Mouse (Mus musculus): ENCODE results near the gene Snf8.

Snf8 gene

DNA sequence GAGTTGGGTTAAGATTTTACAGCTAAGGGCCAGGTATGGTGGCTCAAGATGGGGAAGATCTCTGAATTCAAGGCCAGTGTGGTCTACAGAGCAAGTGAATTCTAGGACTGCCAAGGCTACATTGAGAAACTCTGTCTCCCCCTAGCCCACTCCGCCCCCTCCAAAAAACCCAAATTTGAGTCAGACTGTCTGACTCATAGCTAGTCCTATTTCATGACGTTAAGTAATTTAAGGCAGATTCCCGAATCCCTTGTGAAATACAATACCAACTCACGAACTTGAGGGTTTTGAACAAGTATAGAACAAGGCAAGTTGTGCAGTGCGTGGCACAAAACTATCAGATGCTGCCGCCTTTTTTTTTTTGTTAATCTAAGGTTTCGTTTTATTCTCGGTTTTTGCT, 569 bp upstream of the Snf8 start:
- Histone ChIP-seq H3K27me3 (ENCODE audit: insufficient read depth, low read length) (0 out of 2 replicates have a peak, but pooled peaks cover 5% of the 10 kb centered on the region), H3K9me3 (ENCODE audit: low read length) (no peaks in the 10 kb centered on the region), H3K4me3 (replicated peaks; ENCODE audit: low read length) (peak overlapping the region; percentile 95), H3K36me3 (ENCODE audit: insufficient read depth, low read length) (peaks cover 25% of the 10 kb centered on the region), H3K4me1 (replicated peaks; ENCODE audit: low read depth, low read length) (peaks cover 24% of the 10 kb centered on the region)
- TF ChIP-seq POU5F1 (IDR thresholded peaks at IDR 0.05; ENCODE audit: borderline replicate concordance, low read length) (no peak), CTCF (conservative IDR thresholded peaks at IDR 0.05; ENCODE audit: low read length) (no peak), NANOG (IDR thresholded peaks at IDR 0.05; ENCODE audit: borderline replicate concordance, low read length) (no peak)

- TF ChIP-seq POU5F1 (IDR thresholded peaks at IDR 0.05; ENCODE audit: borderline replicate concordance, low read length) = no peak
- no peak for TF ChIP-seq NANOG (IDR thresholded peaks at IDR 0.05; ENCODE audit: borderline replicate concordance, low read length)
- no peak for TF ChIP-seq CTCF (conservative IDR thresholded peaks at IDR 0.05; ENCODE audit: low read length)
- Histone ChIP-seq H3K36me3 (ENCODE audit: insufficient read depth, low read length) (peaks cover 28% of the 10 kb centered on the region), H3K4me1 (replicated peaks; ENCODE audit: low read depth, low read length) (peaks cover 24% of the 10 kb centered on the region), H3K9me3 (ENCODE audit: low read length) (no peaks in the 10 kb centered on the region), H3K4me3 (replicated peaks; ENCODE audit: low read length) (peak overlapping the region; percentile 95), H3K27me3 (ENCODE audit: insufficient read depth, low read length) (no peaks in the 10 kb centered on the region)
These were observed 448 bp downstream of the Snf8 start for GRCm38 (mm10) chr11:96035133-96035532.

DNA sequence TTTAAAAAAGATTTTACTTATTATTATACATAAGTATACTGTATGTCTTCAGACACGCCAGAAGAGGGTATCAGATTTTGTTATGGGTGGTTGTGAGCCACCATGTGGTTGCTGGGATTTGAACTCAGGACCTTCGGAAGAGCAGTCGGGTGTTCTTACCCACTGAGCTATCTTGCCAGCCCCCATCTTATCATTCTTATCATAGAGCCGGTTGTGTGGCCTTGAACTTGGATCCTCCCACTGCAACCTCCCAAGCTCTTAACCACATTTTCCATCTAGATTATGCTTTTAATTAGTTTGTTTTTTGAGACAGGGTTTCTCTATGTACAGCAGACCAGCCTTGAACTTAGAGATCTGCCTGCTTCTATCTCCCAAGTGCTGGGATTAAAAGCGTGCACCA, 2.8 kb downstream of the Snf8 start:
- TF ChIP-seq POU5F1 (IDR thresholded peaks at IDR 0.05; ENCODE audit: borderline replicate concordance, low read length) (no peak), NANOG (IDR thresholded peaks at IDR 0.05; ENCODE audit: borderline replicate concordance, low read length) (no peak), CTCF (conservative IDR thresholded peaks at IDR 0.05; ENCODE audit: low read length) (no peak)
- Histone ChIP-seq H3K9me3 (ENCODE audit: low read length) (no peaks in the 10 kb centered on the region), H3K36me3 (ENCODE audit: insufficient read depth, low read length) (peaks cover 45% of the 10 kb centered on the region), H3K4me3 (replicated peaks; ENCODE audit: low read length) (no peak overlapping the region), H3K4me1 (replicated peaks; ENCODE audit: low read depth, low read length) (peaks cover 24% of the 10 kb centered on the region), H3K27me3 (ENCODE audit: insufficient read depth, low read length) (no peaks in the 10 kb centered on the region)

DNA sequence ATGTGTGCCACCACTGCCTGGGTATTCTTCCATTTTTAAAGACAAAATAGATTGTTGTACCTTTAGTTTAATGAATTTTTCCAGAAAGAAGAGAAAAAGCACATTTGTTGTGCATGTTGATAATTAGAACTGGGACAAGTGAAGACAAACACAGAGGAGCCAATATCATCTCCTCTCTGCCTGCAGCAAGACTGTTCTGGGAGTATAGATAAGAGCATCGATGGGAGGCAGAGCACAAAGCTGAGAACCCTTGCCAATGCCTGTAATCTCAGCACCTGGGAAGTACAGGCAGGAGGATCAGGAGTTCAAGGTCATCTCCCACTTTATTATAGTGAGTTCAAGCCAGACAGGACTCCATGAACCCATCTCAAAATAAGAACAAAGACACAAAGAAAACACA, 3.9 kb downstream of the Snf8 start:
- Histone ChIP-seq H3K27me3 (ENCODE audit: insufficient read depth, low read length) (no peaks in the 10 kb centered on the region), H3K36me3 (ENCODE audit: insufficient read depth, low read length) (peaks cover 56% of the 10 kb centered on the region), H3K4me3 (replicated peaks; ENCODE audit: low read length) (no peak overlapping the region), H3K9me3 (ENCODE audit: low read length) (no peaks in the 10 kb centered on the region), H3K4me1 (replicated peaks; ENCODE audit: low read depth, low read length) (peaks cover 23% of the 10 kb centered on the region)
- TF ChIP-seq POU5F1 (IDR thresholded peaks at IDR 0.05; ENCODE audit: borderline replicate concordance, low read length) (no peak), NANOG (IDR thresholded peaks at IDR 0.05; ENCODE audit: borderline replicate concordance, low read length) (no peak), CTCF (conservative IDR thresholded peaks at IDR 0.05; ENCODE audit: low read length) (no peak)

DNA sequence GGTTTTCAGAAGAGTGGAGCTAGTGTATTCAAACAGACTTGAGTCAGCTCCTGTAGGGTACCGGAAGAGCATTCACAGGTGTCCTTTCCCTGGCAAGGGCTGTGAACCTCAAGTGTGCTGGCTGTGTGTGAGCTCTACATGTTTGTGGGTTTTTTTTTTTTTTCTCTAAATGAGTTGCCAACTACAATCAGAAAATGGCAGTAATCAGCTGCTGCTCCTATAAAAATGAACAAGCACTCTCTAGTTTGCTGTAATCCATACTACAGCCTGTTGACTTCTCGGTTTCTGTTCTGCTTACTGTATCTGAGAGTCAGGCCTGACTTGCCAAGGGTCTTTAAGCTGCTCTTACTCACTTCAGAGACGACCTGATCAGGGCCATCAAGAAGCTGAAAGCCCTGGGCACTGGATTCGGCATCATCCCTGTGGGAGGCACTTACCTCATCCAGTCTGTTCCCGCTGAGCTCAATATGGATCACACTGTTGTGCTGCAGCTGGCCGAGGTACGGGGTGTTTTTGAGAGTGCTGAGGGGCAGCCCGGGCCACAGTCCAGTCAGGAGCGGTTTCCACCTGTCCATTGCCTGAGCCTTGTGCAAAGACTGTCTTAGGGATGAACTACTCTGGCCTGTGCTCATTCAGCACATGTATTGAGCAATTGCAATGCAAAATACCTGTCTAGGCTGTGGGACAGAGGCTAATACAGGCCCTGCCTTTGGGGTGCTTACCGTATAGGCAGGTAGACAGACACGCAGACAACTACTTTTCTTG, 10.3 kb downstream of the Snf8 start:
- Histone ChIP-seq H3K27me3 (ENCODE audit: insufficient read depth, low read length) (no peaks in the 10 kb centered on the region), H3K4me1 (replicated peaks; ENCODE audit: low read depth, low read length) (peaks cover 38% of the 10 kb centered on the region), H3K9me3 (ENCODE audit: low read length) (no peaks in the 10 kb centered on the region), H3K36me3 (ENCODE audit: insufficient read depth, low read length) (peaks cover 91% of the 10 kb centered on the region), H3K4me3 (replicated peaks; ENCODE audit: low read length) (no peak overlapping the region)
- TF ChIP-seq NANOG (IDR thresholded peaks at IDR 0.05; ENCODE audit: borderline replicate concordance, low read length) (no peak), POU5F1 (IDR thresholded peaks at IDR 0.05; ENCODE audit: borderline replicate concordance, low read length) (no peak), CTCF (conservative IDR thresholded peaks at IDR 0.05; ENCODE audit: low read length) (no peak)

GRCm38 (mm10) chr11:96046028-96046427, 11.3 kb downstream of the Snf8 start:
- peaks cover 97% of the 10 kb centered on the region for H3K36me3 ChIP-seq (ENCODE audit: insufficient read depth, low read length)
- no peaks in the 10 kb centered on the region for H3K9me3 ChIP-seq (ENCODE audit: low read length)
- no peak overlapping the region for H3K4me3 ChIP-seq (replicated peaks; ENCODE audit: low read length)
- no peak for TF ChIP-seq POU5F1 (IDR thresholded peaks at IDR 0.05; ENCODE audit: borderline replicate concordance, low read length)
- TF ChIP-seq CTCF (conservative IDR thresholded peaks at IDR 0.05; ENCODE audit: low read length) = no peak
- no peak for TF ChIP-seq NANOG (IDR thresholded peaks at IDR 0.05; ENCODE audit: borderline replicate concordance, low read length)
- H3K27me3 ChIP-seq (ENCODE audit: insufficient read depth, low read length) = no peaks in the 10 kb centered on the region
- peaks cover 48% of the 10 kb centered on the region for H3K4me1 ChIP-seq (replicated peaks; ENCODE audit: low read depth, low read length)

DNA sequence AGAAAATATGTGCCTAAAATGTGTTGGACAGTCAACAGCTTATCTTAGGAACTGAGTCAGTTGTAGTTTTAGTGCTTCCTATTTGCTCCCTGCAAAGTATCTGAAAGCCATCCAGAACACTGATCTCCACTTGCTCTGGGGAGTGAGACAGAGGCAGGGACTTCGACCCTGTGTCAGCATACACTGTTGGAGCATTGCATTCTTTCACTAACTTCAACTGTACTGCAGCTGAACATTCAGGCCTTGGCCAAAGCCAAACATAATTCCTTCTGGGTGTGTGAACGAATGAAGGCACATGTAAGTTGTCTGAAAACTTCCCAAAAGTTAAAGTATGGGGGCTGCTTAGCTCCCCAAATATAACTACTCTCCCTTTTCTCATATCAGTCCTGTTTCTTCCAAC, 12.1 kb downstream of the Snf8 start:
- H3K9me3 ChIP-seq (ENCODE audit: low read length) = no peaks in the 10 kb centered on the region
- peaks cover 99% of the 10 kb centered on the region for H3K36me3 ChIP-seq (ENCODE audit: insufficient read depth, low read length)
- no peaks in the 10 kb centered on the region for H3K27me3 ChIP-seq (ENCODE audit: insufficient read depth, low read length)
- H3K4me1 ChIP-seq (replicated peaks; ENCODE audit: low read depth, low read length) = peaks cover 56% of the 10 kb centered on the region
- no peak for TF ChIP-seq CTCF (conservative IDR thresholded peaks at IDR 0.05; ENCODE audit: low read length)
- no peak for TF ChIP-seq NANOG (IDR thresholded peaks at IDR 0.05; ENCODE audit: borderline replicate concordance, low read length)
- no peak for TF ChIP-seq POU5F1 (IDR thresholded peaks at IDR 0.05; ENCODE audit: borderline replicate concordance, low read length)
- no peak overlapping the region for H3K4me3 ChIP-seq (replicated peaks; ENCODE audit: low read length)

GRCm38 (mm10) chr11:96047469-96048373, 13.0 kb downstream of the Snf8 start:
- TF ChIP-seq NANOG (IDR thresholded peaks at IDR 0.05; ENCODE audit: borderline replicate concordance, low read length) (no peak), CTCF (conservative IDR thresholded peaks at IDR 0.05; ENCODE audit: low read length) (no peak), POU5F1 (IDR thresholded peaks at IDR 0.05; ENCODE audit: borderline replicate concordance, low read length) (no peak)
- Histone ChIP-seq H3K27me3 (ENCODE audit: insufficient read depth, low read length) (no peaks in the 10 kb centered on the region), H3K9me3 (ENCODE audit: low read length) (no peaks in the 10 kb centered on the region), H3K36me3 (ENCODE audit: insufficient read depth, low read length) (peaks cover 99% of the 10 kb centered on the region), H3K4me3 (replicated peaks; ENCODE audit: low read length) (no peak overlapping the region), H3K4me1 (replicated peaks; ENCODE audit: low read depth, low read length) (peaks cover 65% of the 10 kb centered on the region)
